In genomic region chr9:78259688-78260087, GRCm38 (mm10) we compare ENCODE assay signal across 11 mouse cellular contexts. TPM values are rescaled to one million over a fixed set of nuclear protein-coding genes. Genes with fewer than 3 reads are reported as not detected.
DNase-seq lines count a peak whose midpoint lies in the region; ATAC-seq and TF ChIP-seq lines count a peak whose summit lies in the region.
"Not testable (repeated sequence)": the region's sequence is repeated elsewhere in the genome, so short reads cannot be mapped to it uniquely, and the experiment has no call there.
"Had no signal": no experiment of that assay in that cellular context is flagged by ENCODE, and none has a peak within 500 bp of the region (broad histone marks: within the 10 kb centered on the region; RNA-seq: fewer than 3 reads in every experiment).

No protein-coding gene starts in this region.

- H3K9me3 ChIP-seq in hindbrain, postnatal 0 days (ENCODE audit: low read length); lung, embryonic 14.5 days (ENCODE audit: low read depth, low read length); neural tube, embryonic 11.5 days (ENCODE audit: control insufficient read depth, low read length); stomach, embryonic 16.5 days (replicated peaks; ENCODE audit: control insufficient read depth, low read length): not testable (repeated sequence)

- H3K27ac ChIP-seq in hindbrain, postnatal 0 days; layer of hippocampus, adult 2 months; lung, embryonic 14.5 days (ENCODE audit: low read depth); neural tube, embryonic 11.5 days (ENCODE audit: low read depth, low read length); stomach, embryonic 16.5 days (ENCODE audit: low read length): not testable (repeated sequence)

- H3K9ac ChIP-seq in hindbrain, postnatal 0 days (replicated peaks; ENCODE audit: low read length); lung, embryonic 14.5 days; neural tube, embryonic 11.5 days (ENCODE audit: low read length); stomach, embryonic 16.5 days (ENCODE audit: low read length): not testable (repeated sequence)

- peak; percentile 40 to 50 for DNase-seq in cerebellum, adult 18-20 months
- peak; percentile 24 to 39 for DNase-seq in frontal cortex, postnatal 36 days (ENCODE audit: low spot score in 2 of 2)
- DNase-seq in hindbrain, postnatal 0 days (ENCODE audit: low spot score); lung, embryonic 14.5 days; neural tube, embryonic 11.5 days (ENCODE audit: low spot score): not testable (repeated sequence)
- peak; percentile 8 to 50 for DNase-seq in layer of hippocampus, adult 2 months (ENCODE audit: low spot score in 2 of 2)

- 0% methylated on average over 1 of the region's 6 CpGs for WGBS in hindbrain, postnatal 0 days
- WGBS in lung, embryonic 14.5 days, result 0% methylated on average over 1 of the region's 6 CpGs
- 0% methylated on average over 1 of the region's 6 CpGs for WGBS in neural tube, embryonic 11.5 days
- 0% methylated on average over 1 of the region's 6 CpGs for whole genome bisulfite sequencing in stomach, embryonic 16.5 days

- peak; percentile 87 for ATAC-seq in CD4-positive, CD25-positive, alpha-beta regulatory T cell, adult 4 months
- peak; percentile 29; the same call in 1 of the 2 replicates for ATAC-seq in hindbrain, postnatal 0 days
- peak; percentile 65; the same call in 1 of the 2 replicates for ATAC-seq in lung, embryonic 14.5 days (ENCODE audit: insufficient read depth)
- peak; percentile 48; the same call in 1 of the 2 replicates for ATAC-seq in neural tube, embryonic 11.5 days (ENCODE audit: insufficient read depth, low FRiP score, low TSS enrichment)
- peak; percentile 52; the same call in 1 of the 2 replicates for ATAC-seq in stomach, embryonic 16.5 days (ENCODE audit: insufficient read depth, low FRiP score)

- not testable (repeated sequence) for H3K4me2 ChIP-seq in hindbrain, postnatal 0 days (ENCODE audit: low read depth, low read length); lung, embryonic 14.5 days; neural tube, embryonic 11.5 days (ENCODE audit: low read depth); stomach, embryonic 16.5 days (ENCODE audit: low read depth, low read length)

- H3K4me3 ChIP-seq in hindbrain, postnatal 0 days (ENCODE audit: low read length); layer of hippocampus, adult 2 months; lung, embryonic 14.5 days (ENCODE audit: low read depth, low read length); neural tube, embryonic 11.5 days (ENCODE audit: low read depth, low read length); stomach, embryonic 16.5 days (replicated peaks; ENCODE audit: low read length): not testable (repeated sequence)

- H3K36me3 ChIP-seq in hindbrain, postnatal 0 days (ENCODE audit: insufficient read depth, low read length); lung, embryonic 14.5 days (ENCODE audit: insufficient read depth); neural tube, embryonic 11.5 days (ENCODE audit: control insufficient read depth, insufficient read depth, low read length); stomach, embryonic 16.5 days (ENCODE audit: control insufficient read depth, insufficient read depth, low read length): not testable (repeated sequence)

- H3K27me3 ChIP-seq in hindbrain, postnatal 0 days (ENCODE audit: insufficient read depth, low read length); lung, embryonic 14.5 days (ENCODE audit: insufficient read depth, low read length); neural tube, embryonic 11.5 days (ENCODE audit: control insufficient read depth, insufficient read depth, low read length); stomach, embryonic 16.5 days (ENCODE audit: control insufficient read depth, insufficient read depth, low read length): not testable (repeated sequence)

- TF ChIP-seq CTCF in hindbrain, postnatal 0 days (IDR thresholded peaks at IDR 0.05; ENCODE audit: low read depth), result peak; percentile 45
- TF ChIP-seq CTCF in layer of hippocampus, adult 2 months (conservative IDR thresholded peaks at IDR 0.05), result peak; percentile 58
- TF ChIP-seq CTCF in lung, embryonic 14.5 days (IDR thresholded peaks at IDR 0.05; ENCODE audit: low read depth), result peak; percentile 45

- not testable (repeated sequence) for H3K4me1 ChIP-seq in hindbrain, postnatal 0 days (ENCODE audit: insufficient read depth, low read length); lung, embryonic 14.5 days (ENCODE audit: insufficient read depth); neural tube, embryonic 11.5 days (ENCODE audit: control insufficient read depth, insufficient read depth, low read length); stomach, embryonic 16.5 days (ENCODE audit: control insufficient read depth, insufficient read depth, low read length)

RNA-seq across cellular contexts. Expression of gene Gm3776, which starts 2.8 kb away (rescaled TPM):
- polyA plus RNA-seq in CD4-positive, CD25-positive, alpha-beta regulatory T cell, adult 4 months (2017; shearing (Covaris generic)), result not detected
- total RNA-seq in hindbrain, postnatal 0 days (2014; rRNA removed), result not detected in 2 replicates
- not detected in 2 replicates for polyA plus RNA-seq in hindbrain, postnatal 0 days (2015; fragmentation: Nextera tagmentation; extraction: Ambion mirVana)
- total RNA-seq in layer of hippocampus, adult 2 months (2021), result not detected
- not detected in 2 replicates for polyA plus RNA-seq in lung, embryonic 14.5 days (2014; fragmentation: Nextera tagmentation; extraction: Ambion mirVana)
- not detected in 2 replicates for polyA plus RNA-seq in neural tube, embryonic 11.5 days (2014; fragmentation: Nextera tagmentation; extraction: Ambion mirVana)
- polyA plus RNA-seq in stomach, embryonic 16.5 days (2015; fragmentation: Nextera tagmentation; extraction: Ambion mirVana), result 87.2 and 133 TPM in 2 replicates
- polyA plus RNA-seq: heart, embryonic 13.5 days had no signal

RNA-seq across cellular contexts. Expression of gene Gsta1, which starts 29.2 kb away (rescaled TPM):
- not detected for polyA plus RNA-seq in CD4-positive, CD25-positive, alpha-beta regulatory T cell, adult 4 months (2017; shearing (Covaris generic))
- total RNA-seq in hindbrain, postnatal 0 days (2014; rRNA removed), result not detected in 2 replicates
- not detected in 2 replicates for polyA plus RNA-seq in hindbrain, postnatal 0 days (2015; fragmentation: Nextera tagmentation; extraction: Ambion mirVana)
- not detected for total RNA-seq in layer of hippocampus, adult 2 months (2021)
- not detected in 2 replicates for polyA plus RNA-seq in lung, embryonic 14.5 days (2014; fragmentation: Nextera tagmentation; extraction: Ambion mirVana)
- polyA plus RNA-seq in neural tube, embryonic 11.5 days (2014; fragmentation: Nextera tagmentation; extraction: Ambion mirVana), result not detected in 2 replicates
- polyA plus RNA-seq in stomach, embryonic 16.5 days (2015; fragmentation: Nextera tagmentation; extraction: Ambion mirVana), result 109 and 152 TPM in 2 replicates
- polyA plus RNA-seq: heart, embryonic 13.5 days had no signal

RNA-seq across cellular contexts. Expression of gene Gm10639, which starts 30.0 kb away (rescaled TPM):
- polyA plus RNA-seq in CD4-positive, CD25-positive, alpha-beta regulatory T cell, adult 4 months (2017; shearing (Covaris generic)), result not detected
- not detected in 2 replicates for total RNA-seq in hindbrain, postnatal 0 days (2014; rRNA removed)
- not detected in 2 replicates for polyA plus RNA-seq in hindbrain, postnatal 0 days (2015; fragmentation: Nextera tagmentation; extraction: Ambion mirVana)
- total RNA-seq in layer of hippocampus, adult 2 months (2021), result not detected
- not detected in 2 replicates for polyA plus RNA-seq in lung, embryonic 14.5 days (2014; fragmentation: Nextera tagmentation; extraction: Ambion mirVana)
- not detected in 2 replicates for polyA plus RNA-seq in neural tube, embryonic 11.5 days (2014; fragmentation: Nextera tagmentation; extraction: Ambion mirVana)
- polyA plus RNA-seq in stomach, embryonic 16.5 days (2015; fragmentation: Nextera tagmentation; extraction: Ambion mirVana), result 0.36 and 0.65 TPM in 2 replicates
- polyA plus RNA-seq: embryonic facial prominence, embryonic 14.5 days; heart, embryonic 13.5 days had no signal

RNA-seq across cellular contexts. Expression of gene Omt2a, which starts 54.9 kb away (rescaled TPM):
- not detected for polyA plus RNA-seq in CD4-positive, CD25-positive, alpha-beta regulatory T cell, adult 4 months (2017; shearing (Covaris generic))
- not detected in 2 replicates for total RNA-seq in hindbrain, postnatal 0 days (2014; rRNA removed)
- polyA plus RNA-seq in hindbrain, postnatal 0 days (2015; fragmentation: Nextera tagmentation; extraction: Ambion mirVana), result not detected in 2 replicates
- total RNA-seq in layer of hippocampus, adult 2 months (2021), result not detected
- not detected in 2 replicates for polyA plus RNA-seq in lung, embryonic 14.5 days (2014; fragmentation: Nextera tagmentation; extraction: Ambion mirVana)
- polyA plus RNA-seq in neural tube, embryonic 11.5 days (2014; fragmentation: Nextera tagmentation; extraction: Ambion mirVana), result not detected in 2 replicates
- not detected in 2 replicates for polyA plus RNA-seq in stomach, embryonic 16.5 days (2015; fragmentation: Nextera tagmentation; extraction: Ambion mirVana)
- polyA plus RNA-seq: embryonic facial prominence, embryonic 14.5 days; heart, embryonic 13.5 days; limb, embryonic 15.5 days had no signal

Comparison
In these comparisons a context has a peak if more than half of its experiments do, and no peak if none do; other contexts are left out.
1. ATAC-seq: peak in every context shown above with its lines; median percentile 87 in CD4-positive, CD25-positive, alpha-beta regulatory T cell, adult 4 months; 65 in lung, embryonic 14.5 days; 52 in stomach, embryonic 16.5 days; 48 in neural tube, embryonic 11.5 days; 29 in hindbrain, postnatal 0 days.
2. RNA of gene Gm3776, which starts 2.8 kb away (polyA plus RNA-seq): 87.2 to 133 TPM in stomach, embryonic 16.5 days; not detected in CD4-positive, CD25-positive, alpha-beta regulatory T cell, adult 4 months, not detected in hindbrain, postnatal 0 days, not detected in lung, embryonic 14.5 days and not detected in neural tube, embryonic 11.5 days; every median in the first group is over 10 times any median in the second.
3. RNA of gene Gsta1, which starts 29.2 kb away (polyA plus RNA-seq): 109 to 152 TPM in stomach, embryonic 16.5 days; not detected in hindbrain, postnatal 0 days, not detected in CD4-positive, CD25-positive, alpha-beta regulatory T cell, adult 4 months, not detected in lung, embryonic 14.5 days and not detected in neural tube, embryonic 11.5 days; every median in the first group is over 10 times any median in the second.
4. Peak in every context shown above with its lines, with median percentiles within 50 percentile points of each other: CTCF ChIP-seq.